Mouse (Mus musculus): ENCODE data around the gene Cers3. TPM values are rescaled to one million over a fixed set of nuclear protein-coding genes. Genes with fewer than 3 reads are reported as not detected.

Gene Cers3
- polyA plus RNA-seq, 1 experiment from 2014 or later, result 1.9 TPM

DNA sequence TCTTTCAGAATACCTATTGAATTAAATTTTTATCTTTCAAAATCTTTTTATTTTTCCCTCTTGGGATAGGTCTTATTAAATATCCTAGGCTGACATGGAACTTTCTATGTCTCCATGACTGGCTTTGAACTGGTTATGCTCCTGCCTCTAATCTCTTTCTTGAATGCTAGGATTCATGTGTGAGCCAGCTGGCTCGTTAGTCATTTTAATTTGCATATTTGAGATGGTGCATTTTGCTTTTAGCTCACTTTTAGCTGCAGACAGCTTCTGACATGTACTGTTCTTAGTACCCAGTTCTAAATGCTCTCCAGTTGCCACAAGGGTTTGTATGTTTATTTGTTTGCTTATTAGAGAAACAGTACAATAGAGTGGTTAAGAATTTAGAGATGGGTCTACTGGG, 114.3 kb downstream of the Cers3 start:
- no peaks in the 10 kb centered on the region for H3K4me1 ChIP-seq (ENCODE audit: control insufficient read depth, insufficient read depth, low read length)
- 94% methylated on average over 1 of the region's 1 CpGs for WGBS
- H3K36me3 ChIP-seq (ENCODE audit: control insufficient read depth, insufficient read depth, low read length), result no peaks in the 10 kb centered on the region
- H3K9ac ChIP-seq (ENCODE audit: low read depth, low read length), result no peak overlapping the region
- H3K4me3 ChIP-seq (ENCODE audit: low read length), result no peak overlapping the region
- no peak overlapping the region for H3K4me2 ChIP-seq (replicated peaks; ENCODE audit: low read depth, low read length)
- no peak overlapping the region for H3K27ac ChIP-seq (ENCODE audit: low read depth, low read length)
- ATAC-seq (ENCODE audit: low FRiP score, low TSS enrichment), result no peak
- H3K27me3 ChIP-seq (ENCODE audit: control insufficient read depth, insufficient read depth, low read length), result no peaks in the 10 kb centered on the region
- no peaks in the 10 kb centered on the region for H3K9me3 ChIP-seq (ENCODE audit: control insufficient read depth, low read length)

DNA sequence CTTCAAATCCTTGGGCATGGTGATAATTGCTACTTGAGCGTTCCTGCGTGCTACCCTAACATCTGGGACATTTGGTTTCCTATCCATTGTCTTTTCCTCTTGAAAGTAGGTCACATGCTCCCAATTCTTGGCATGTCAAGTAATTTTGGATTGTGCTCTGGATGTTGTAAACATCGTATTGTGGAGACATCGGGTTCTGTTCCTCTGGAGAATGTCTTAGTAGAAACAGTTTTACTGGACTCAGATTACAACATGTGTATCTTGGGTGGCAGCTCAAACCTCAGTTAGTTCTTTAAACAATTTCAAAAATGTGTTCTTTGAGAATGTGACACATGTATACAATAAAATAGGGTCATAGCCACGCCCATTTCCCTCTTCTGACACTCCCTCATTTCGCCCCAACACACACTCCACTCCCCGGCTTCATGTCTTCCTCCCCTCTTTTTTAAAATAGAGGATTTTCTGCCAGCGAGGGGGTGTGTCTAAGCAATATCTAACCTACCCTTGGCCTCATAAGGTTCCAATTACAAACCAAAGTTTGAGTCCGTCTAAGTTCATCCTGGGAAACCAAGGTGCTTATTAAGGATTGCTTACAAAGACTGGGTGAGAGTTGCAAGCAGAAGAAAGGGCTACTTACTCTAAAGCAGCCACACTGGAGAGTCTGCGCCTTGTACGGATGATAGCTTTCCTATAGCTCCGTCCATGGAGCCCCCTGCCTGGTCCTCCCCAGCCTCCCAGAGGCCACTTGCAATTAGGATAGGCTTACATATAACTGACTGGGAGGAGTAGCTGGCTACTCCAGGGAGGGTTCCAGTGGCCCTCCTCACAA, 115.2 kb downstream of the Cers3 start:
- Histone ChIP-seq H3K4me3 (ENCODE audit: low read length) (no peak overlapping the region), H3K9ac (ENCODE audit: low read depth, low read length) (no peak overlapping the region), H3K27ac (ENCODE audit: low read depth, low read length) (no peak overlapping the region), H3K27me3 (ENCODE audit: control insufficient read depth, insufficient read depth, low read length) (no peaks in the 10 kb centered on the region), H3K36me3 (ENCODE audit: control insufficient read depth, insufficient read depth, low read length) (no peaks in the 10 kb centered on the region), H3K4me2 (replicated peaks; ENCODE audit: low read depth, low read length) (no peak overlapping the region), H3K9me3 (ENCODE audit: control insufficient read depth, low read length) (no peaks in the 10 kb centered on the region), H3K4me1 (ENCODE audit: control insufficient read depth, insufficient read depth, low read length) (no peaks in the 10 kb centered on the region)
- 59% methylated on average over 12 of the region's 12 CpGs for WGBS
- ATAC-seq (ENCODE audit: low FRiP score, low TSS enrichment), result no peak

DNA sequence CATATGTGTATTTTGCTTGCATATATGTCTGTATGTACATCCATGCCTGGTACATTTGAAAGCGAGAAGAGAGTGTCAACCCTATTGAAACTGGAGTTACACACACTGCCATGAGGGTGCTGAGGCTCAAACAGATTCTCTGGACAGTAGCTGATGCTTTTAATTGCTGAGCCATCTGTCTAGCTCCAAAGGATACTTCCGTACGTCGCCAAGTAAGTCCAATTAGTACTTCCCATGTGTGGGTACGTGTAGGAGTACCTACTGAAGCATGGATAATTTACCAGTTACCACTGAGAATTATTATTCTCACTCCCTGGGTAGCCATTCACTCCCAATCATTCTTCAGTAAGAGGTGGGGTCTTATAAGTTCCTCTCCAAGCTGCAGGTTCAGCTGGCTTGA, 115.9 kb downstream of the Cers3 start:
- H3K27ac ChIP-seq (ENCODE audit: low read depth, low read length), result no peak overlapping the region
- ATAC-seq (ENCODE audit: low FRiP score, low TSS enrichment), result no peak
- WGBS, result 62% methylated on average over 5 of the region's 5 CpGs

DNA sequence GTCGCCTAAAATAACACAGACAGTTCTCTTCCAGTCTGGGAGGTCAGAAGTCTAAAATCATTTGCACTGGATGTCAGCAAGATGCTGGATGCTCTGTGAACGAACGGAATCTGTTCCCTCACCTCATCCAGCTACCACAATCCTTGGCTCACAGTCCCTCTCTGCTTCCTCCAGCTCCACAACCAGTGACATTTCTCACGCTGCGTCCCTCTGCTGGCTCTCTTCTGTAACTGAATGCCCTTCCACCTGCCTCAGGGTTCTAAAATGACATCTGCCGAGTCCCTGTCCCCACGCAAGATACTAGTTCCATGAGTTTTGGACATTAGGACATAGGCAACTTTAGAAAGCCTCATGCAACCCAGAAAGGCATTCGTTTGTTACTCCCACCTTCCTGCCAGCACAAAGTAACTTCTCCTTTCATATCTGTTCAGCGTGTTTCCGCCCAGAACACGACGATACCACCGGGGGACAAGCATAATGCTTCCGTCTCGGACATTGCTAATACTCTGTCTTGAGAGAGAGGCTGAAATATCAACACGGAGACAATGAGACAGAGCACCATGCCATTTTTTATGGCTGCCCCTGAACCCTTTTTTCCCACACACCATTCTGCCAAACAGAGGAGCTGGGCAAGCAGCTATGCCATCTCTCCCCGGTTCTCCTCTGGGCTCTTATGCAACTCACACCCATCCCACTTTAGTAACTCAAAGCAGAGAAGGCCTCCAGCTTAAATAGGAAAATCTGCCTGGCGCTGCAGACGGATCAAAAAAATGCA, 123.8 kb downstream of the Cers3 start:
- WGBS, result 71% methylated on average over 19 of the region's 19 CpGs
- Histone ChIP-seq H3K9ac (ENCODE audit: low read depth, low read length) (no peak overlapping the region), H3K4me3 (ENCODE audit: low read length) (no peak overlapping the region), H3K4me2 (replicated peaks; ENCODE audit: low read depth, low read length) (no peak overlapping the region), H3K27me3 (ENCODE audit: control insufficient read depth, insufficient read depth, low read length) (no peaks in the 10 kb centered on the region), H3K36me3 (ENCODE audit: control insufficient read depth, insufficient read depth, low read length) (no peaks in the 10 kb centered on the region), H3K27ac (ENCODE audit: low read depth, low read length) (peak overlapping the region; percentile 34; the same call in 1 of the 2 replicates), H3K4me1 (ENCODE audit: control insufficient read depth, insufficient read depth, low read length) (peaks cover 20% of the 10 kb centered on the region), H3K9me3 (ENCODE audit: control insufficient read depth, low read length) (no peaks in the 10 kb centered on the region)
- ATAC-seq (ENCODE audit: low FRiP score, low TSS enrichment), result no peak

More for the DNA sequence above, 115.9 kb downstream of the Cers3 start:
- no peak overlapping the region for H3K4me3 ChIP-seq (ENCODE audit: low read length)
- H3K9me3 ChIP-seq (ENCODE audit: control insufficient read depth, low read length), result no peaks in the 10 kb centered on the region
- no peaks in the 10 kb centered on the region for H3K4me1 ChIP-seq (ENCODE audit: control insufficient read depth, insufficient read depth, low read length)
- H3K36me3 ChIP-seq (ENCODE audit: control insufficient read depth, insufficient read depth, low read length), result no peaks in the 10 kb centered on the region
- H3K27me3 ChIP-seq (ENCODE audit: control insufficient read depth, insufficient read depth, low read length), result no peaks in the 10 kb centered on the region
- H3K4me2 ChIP-seq (replicated peaks; ENCODE audit: low read depth, low read length), result no peak overlapping the region
- H3K9ac ChIP-seq (ENCODE audit: low read depth, low read length), result no peak overlapping the region

DNA sequence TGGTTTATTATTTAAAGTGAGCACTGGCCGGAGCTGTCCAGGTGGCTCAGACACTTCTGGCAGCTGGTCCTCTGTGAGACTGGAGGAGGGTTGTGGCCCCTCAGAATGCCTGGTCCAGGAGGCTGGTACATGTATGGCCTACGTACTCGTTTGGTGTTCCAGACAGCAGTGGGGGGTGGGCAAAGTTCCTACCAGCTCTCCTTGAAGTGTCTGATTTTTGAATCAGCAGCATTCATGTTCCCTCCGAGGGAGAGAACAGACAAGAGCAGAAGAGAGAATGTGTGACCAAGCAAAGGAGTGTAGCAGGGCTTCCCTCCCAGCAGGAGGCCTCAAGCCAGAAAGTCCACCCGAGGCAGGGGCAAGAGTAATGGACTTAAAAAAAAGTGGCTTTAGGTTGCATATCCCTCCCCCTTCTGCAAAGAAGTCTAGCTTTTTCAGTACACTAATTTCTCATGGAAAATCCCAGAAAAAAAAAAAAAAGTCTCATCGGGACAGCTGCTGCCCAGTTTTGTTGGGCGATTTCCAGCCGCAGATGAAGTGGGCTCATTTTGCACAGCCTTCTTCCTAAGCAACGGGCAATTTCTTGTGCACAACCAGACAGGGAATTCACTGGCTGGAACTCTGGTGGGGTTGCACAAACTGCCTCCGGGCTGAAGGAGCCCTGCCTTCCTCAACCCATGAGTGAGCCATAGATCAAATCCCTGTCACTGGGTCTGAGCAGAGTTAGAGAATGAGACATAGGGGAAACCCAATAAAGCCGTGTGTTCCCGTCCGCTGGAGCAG, 124.6 kb downstream of the Cers3 start:
- Histone ChIP-seq H3K4me3 (ENCODE audit: low read length) (no peak overlapping the region), H3K4me2 (replicated peaks; ENCODE audit: low read depth, low read length) (no peak overlapping the region), H3K27me3 (ENCODE audit: control insufficient read depth, insufficient read depth, low read length) (no peaks in the 10 kb centered on the region), H3K4me1 (ENCODE audit: control insufficient read depth, insufficient read depth, low read length) (peaks cover 20% of the 10 kb centered on the region), H3K36me3 (ENCODE audit: control insufficient read depth, insufficient read depth, low read length) (no peaks in the 10 kb centered on the region), H3K27ac (ENCODE audit: low read depth, low read length) (peak overlapping the region; percentile 34; the same call in 1 of the 2 replicates), H3K9me3 (ENCODE audit: control insufficient read depth, low read length) (no peaks in the 10 kb centered on the region), H3K9ac (ENCODE audit: low read depth, low read length) (no peak overlapping the region)
- WGBS, result 30% methylated on average over 13 of the region's 13 CpGs
- peak; percentile 83; the same call in 1 of the 2 replicates for ATAC-seq (ENCODE audit: low FRiP score, low TSS enrichment)

DNA sequence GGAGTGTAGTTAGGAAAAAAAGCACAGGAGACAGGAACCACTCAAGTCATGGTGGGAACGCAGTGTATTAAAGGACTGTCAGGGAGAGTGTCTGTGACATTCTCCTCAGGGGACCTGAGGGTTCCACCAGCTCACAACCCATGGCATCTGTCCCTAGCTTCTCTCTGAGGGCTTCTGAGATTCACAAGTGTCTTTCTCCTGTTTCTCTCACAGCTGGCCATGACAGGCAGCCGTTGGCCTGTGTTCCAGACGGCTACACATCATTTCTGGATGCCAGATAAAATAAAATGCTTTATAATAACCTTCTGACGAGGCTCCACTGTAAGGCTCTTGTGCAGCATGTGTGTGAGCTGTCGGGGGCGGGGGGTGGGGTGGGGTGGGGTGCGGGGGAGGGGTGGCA, 128.2 kb downstream of the Cers3 start:
- H3K27me3 ChIP-seq (ENCODE audit: control insufficient read depth, insufficient read depth, low read length), result no peaks in the 10 kb centered on the region
- peaks cover 20% of the 10 kb centered on the region for H3K4me1 ChIP-seq (ENCODE audit: control insufficient read depth, insufficient read depth, low read length)
- H3K9ac ChIP-seq (ENCODE audit: low read depth, low read length), result no peak overlapping the region
- no peaks in the 10 kb centered on the region for H3K36me3 ChIP-seq (ENCODE audit: control insufficient read depth, insufficient read depth, low read length)
- H3K9me3 ChIP-seq (ENCODE audit: control insufficient read depth, low read length), result no peaks in the 10 kb centered on the region; the same call in 1 of the 2 replicates
- peak overlapping the region; percentile 42; the same call in 1 of the 2 replicates for H3K27ac ChIP-seq (ENCODE audit: low read depth, low read length)
- WGBS, result 48% methylated on average over 7 of the region's 7 CpGs
- no peak overlapping the region; the same call in 1 of the 2 replicates for H3K4me2 ChIP-seq (replicated peaks; ENCODE audit: low read depth, low read length)
- no peak for ATAC-seq (ENCODE audit: low FRiP score, low TSS enrichment)
- no peak overlapping the region for H3K4me3 ChIP-seq (ENCODE audit: low read length)

DNA sequence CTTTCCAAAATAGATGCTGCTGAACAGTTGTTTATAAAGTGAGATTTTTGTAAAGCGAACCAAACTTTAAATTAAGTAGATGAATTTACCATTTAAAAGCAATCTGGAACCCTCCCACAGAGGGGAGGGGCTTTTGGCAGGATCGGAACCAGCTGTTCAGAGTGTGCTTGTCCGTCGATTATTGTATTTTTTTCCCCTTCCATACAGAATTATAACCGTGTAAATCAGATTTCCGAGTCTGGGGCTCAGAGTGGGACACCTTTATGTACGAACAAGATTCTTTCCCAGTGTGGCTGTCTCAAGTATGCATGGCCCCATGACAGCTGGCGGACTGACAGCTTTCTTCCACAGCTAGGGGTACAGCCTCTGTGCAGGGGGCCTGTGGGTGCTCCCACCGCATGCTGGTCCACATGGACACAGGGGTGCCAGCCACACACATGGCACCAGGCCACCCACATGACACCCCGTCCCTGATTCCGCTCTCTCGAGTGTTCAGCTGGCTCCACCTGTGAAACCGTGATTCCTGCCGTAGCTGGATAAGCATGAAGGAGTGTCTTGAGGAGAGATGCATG, 128.7 kb downstream of the Cers3 start:
- peak; percentile 13; the same call in 1 of the 2 replicates for ATAC-seq (ENCODE audit: low FRiP score, low TSS enrichment)
- WGBS, result 59% methylated on average over 14 of the region's 14 CpGs
- no peaks in the 10 kb centered on the region; the same call in 1 of the 2 replicates for H3K9me3 ChIP-seq (ENCODE audit: control insufficient read depth, low read length)
- peak overlapping the region; percentile 48; the same call in 1 of the 2 replicates for H3K27ac ChIP-seq (ENCODE audit: low read depth, low read length)
- no peak overlapping the region for H3K4me2 ChIP-seq (replicated peaks; ENCODE audit: low read depth, low read length)
- no peaks in the 10 kb centered on the region for H3K27me3 ChIP-seq (ENCODE audit: control insufficient read depth, insufficient read depth, low read length)
- H3K4me1 ChIP-seq (ENCODE audit: control insufficient read depth, insufficient read depth, low read length), result peaks cover 17% of the 10 kb centered on the region
- no peaks in the 10 kb centered on the region for H3K36me3 ChIP-seq (ENCODE audit: control insufficient read depth, insufficient read depth, low read length)
- H3K4me3 ChIP-seq (ENCODE audit: low read length), result no peak overlapping the region
- H3K9ac ChIP-seq (ENCODE audit: low read depth, low read length), result no peak overlapping the region

DNA sequence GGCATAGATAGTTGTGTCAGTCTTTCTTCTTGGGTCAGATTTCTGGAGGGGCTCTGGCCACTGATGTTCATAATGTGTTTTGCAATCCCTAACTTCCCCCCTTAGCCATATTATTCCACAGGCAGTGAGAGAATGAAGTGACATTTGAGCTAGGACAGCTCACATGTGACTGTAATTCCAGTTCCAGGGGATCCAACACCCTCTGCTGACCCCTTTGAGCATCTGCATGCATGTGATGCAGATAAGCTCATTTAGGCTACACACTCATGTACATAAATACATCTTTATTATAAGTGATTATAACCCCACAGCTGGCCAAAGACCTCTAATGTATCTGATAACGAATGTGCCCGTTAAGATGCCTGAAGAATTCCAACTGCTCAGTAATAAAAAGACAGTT, 129.9 kb downstream of the Cers3 start:
- ATAC-seq (ENCODE audit: low FRiP score, low TSS enrichment), result no peak
- WGBS, result 56% methylated on average over 2 of the region's 2 CpGs
- no peak overlapping the region for H3K27ac ChIP-seq (ENCODE audit: low read depth, low read length)

More for the DNA sequence above, 129.9 kb downstream of the Cers3 start:
- H3K9me3 ChIP-seq (ENCODE audit: control insufficient read depth, low read length), result no peaks in the 10 kb centered on the region; the same call in 1 of the 2 replicates
- H3K4me1 ChIP-seq (ENCODE audit: control insufficient read depth, insufficient read depth, low read length), result peaks cover 6% of the 10 kb centered on the region
- no peaks in the 10 kb centered on the region for H3K36me3 ChIP-seq (ENCODE audit: control insufficient read depth, insufficient read depth, low read length)
- H3K4me2 ChIP-seq (replicated peaks; ENCODE audit: low read depth, low read length), result no peak overlapping the region
- H3K9ac ChIP-seq (ENCODE audit: low read depth, low read length), result no peak overlapping the region
- H3K4me3 ChIP-seq (ENCODE audit: low read length), result no peak overlapping the region
- H3K27me3 ChIP-seq (ENCODE audit: control insufficient read depth, insufficient read depth, low read length), result no peaks in the 10 kb centered on the region

All from kidney, embryonic 14.5 days (tissue).